Mouse (Mus musculus) megakaryocyte-erythroid progenitor cell, adult 5-6 weeks (primary cell): ENCODE results near the gene Fbxl7. TPM values are rescaled to one million over a fixed set of nuclear protein-coding genes. Genes with fewer than 3 reads are reported as not detected.

Experiments used
- ATAC-seq: replicated peaks from 2 replicates; pipeline ENCODE4 v1.8.0; 2016; ENCODE audit warnings: mild to moderate bottlenecking, inconsistent platforms; ENCODE audit not compliant: severe bottlenecking, poor library complexity, low FRiP score, low TSS enrichment
- total RNA-seq, 2 experiments: library from RNA; stranded (forward) in 1 of 2; stranded (reverse) in 1 of 2; fragments of 200-1000, 215-1000 nt in 1 of 2; fragments of >200 nt in 1 of 2; fragmentation: Nextera tagmentation in 1 of 2; gene quantifications; 2 replicates each; pipeline ENCODE4 v1.2.3; 2014 to 2017

The Fbxl7 gene
- total RNA-seq, 2 experiments from 2014 or later, result not detected

- ATAC-seq, result no peak
Measured at GRCm38 (mm10) chr15:26712271-26712670, 183.1 kb downstream of the Fbxl7 start.

GRCm38 (mm10) chr15:26704966-26705365, 190.4 kb downstream of the Fbxl7 start:
- ATAC-seq, result no peak

DNA sequence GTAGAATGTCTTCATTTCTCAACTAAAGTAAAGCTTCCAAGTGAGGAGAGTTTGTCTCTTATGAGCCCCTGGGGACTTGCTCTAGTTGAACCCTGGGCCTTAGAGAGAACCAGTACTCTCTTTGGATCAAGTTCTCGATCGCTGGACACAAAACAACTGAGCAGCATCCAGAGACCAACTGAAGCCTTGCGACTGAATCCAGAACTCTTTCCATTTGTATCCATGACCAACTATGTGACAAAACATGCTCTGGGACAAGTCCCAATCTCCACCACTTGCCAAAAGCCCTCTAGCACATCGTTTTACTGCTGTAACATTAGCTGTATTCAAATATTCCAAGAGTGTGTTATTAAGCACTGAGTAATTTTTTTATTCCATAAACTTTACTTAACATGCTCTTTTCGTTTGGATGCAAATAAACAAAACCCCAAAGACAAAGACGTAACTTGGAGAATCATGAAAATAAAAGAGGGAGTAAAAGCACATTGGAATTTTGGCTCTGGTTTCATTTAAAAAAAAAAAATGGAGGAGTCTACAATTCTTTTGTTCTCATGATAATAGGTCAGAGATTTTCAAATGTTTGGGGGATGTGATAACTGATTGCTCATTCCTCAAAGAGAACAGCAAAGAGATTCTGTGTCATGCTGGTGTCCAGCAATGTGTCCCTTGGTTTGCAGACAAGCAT, 192.1 kb downstream of the Fbxl7 start:
- ATAC-seq, result no peak

DNA sequence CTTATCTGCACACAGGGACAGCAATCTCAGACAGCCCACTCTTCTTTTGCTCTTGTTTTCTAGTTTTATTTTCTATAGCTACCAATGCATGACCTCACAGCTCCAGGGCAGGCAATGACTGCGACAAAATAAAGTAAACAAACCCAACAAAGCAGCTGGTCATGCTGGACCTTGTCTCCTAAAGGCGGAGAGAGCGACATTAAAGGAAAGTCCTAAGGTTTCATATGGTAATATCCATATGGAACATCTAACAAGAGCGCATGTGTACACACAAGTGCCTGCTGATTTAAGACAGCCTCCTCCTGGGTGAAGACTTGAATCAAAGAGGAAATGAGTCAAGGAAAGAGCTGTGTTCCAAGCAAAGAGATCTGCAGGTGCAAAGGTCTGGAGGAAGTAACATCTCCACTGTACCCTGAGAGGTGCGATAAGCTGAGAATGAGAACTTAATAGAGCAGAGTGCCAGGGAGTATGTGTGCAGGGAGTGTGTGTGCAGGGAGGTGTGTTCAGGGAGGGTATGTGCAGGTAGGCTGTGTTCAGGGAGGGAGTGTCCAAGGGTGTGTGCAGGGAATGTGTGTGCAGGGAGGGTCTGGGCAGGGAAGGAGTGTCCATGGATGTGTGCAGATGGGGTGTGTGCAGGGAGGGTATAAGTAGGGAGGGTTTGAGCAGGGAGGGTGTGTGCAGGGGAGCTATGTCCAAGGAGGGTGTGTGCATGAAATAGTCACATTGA, 193.3 kb downstream of the Fbxl7 start:
- ATAC-seq, result no peak

- no peak for ATAC-seq
Measured at GRCm38 (mm10) chr15:26693075-26693474, 202.3 kb downstream of the Fbxl7 start.

GRCm38 (mm10) chr15:26688472-26689104, 206.8 kb downstream of the Fbxl7 start:
- ATAC-seq, result no peak

GRCm38 (mm10) chr15:26687729-26688128, 207.7 kb downstream of the Fbxl7 start:
- ATAC-seq, result no peak

DNA sequence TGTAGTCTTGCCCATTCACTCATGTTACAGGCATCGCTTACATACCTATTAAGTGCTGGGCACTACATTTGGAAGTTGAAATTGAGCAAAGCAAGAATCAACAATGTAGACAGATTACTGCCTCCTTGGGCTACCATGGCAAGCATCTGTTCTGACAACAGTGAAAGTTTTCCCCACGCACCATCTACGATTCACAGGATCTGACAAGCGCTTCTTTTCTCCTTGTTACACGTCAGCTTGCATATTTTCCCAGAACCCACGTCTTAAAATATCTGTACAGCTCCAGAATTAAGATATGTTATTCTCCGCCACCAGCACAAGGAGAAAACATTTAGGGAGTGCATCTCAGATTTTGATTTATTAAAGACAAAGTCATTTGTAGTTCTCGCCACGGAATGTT, 213.1 kb downstream of the Fbxl7 start:
- ATAC-seq, result no peak

GRCm38 (mm10) chr15:26673239-26673859, 222.0 kb downstream of the Fbxl7 start:
- no peak for ATAC-seq

DNA sequence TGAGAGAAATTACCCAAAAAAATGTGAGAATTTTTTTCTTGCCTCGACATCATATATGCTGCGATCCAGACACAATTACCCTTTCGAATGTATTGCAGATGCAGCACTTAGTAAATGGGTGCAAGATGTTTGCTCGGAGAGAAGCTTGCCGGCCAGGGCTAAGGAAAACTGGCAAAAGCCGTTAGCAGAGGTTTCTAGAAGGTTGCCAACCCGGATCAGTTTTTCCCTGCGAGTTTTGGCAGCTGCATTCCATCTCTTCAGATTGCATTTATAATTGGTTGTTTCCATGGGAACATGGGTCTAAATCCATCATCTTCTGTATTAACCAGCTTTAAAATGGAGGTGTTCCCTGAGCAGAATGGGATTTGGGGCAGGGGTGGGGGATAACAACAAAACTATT, 240.4 kb downstream of the Fbxl7 start:
- no peak for ATAC-seq

DNA sequence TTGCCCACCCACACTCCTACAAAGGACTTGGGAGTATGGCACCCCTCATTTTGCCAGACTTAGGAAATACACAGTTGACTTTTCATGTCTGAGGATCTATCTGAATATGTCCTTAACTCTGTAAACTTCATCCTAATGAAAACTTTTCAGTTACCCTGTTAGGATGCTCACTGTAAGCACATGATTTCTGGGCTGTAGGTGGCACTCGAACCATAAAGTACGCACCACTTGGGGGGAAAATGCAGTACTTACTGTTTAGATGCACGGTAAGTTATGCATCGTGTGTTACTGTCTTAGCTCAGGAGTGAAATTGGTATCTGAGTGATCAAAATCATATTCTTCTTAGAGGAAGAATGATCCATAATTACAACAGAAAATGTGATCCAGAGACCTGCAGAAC, 252.8 kb downstream of the Fbxl7 start:
- no peak for ATAC-seq

DNA sequence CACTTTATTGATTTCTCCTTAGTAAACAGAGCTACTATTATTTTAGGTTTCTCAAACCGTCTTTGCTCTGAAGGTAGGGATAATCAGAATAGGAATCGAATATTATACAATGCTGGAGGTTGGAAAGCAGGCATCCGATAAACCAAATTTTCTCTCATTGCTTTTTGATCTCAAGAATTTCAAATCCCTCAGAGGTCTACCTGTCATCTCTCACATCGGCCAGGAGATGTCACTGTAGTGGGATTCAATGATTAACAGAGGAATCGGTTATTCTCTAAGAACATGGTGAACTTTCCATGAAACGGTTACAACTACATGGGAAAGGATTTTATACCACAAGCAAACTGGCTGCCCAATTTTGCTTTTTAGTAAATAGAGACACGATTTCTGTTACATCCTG, 255.7 kb downstream of the Fbxl7 start:
- no peak for ATAC-seq

DNA sequence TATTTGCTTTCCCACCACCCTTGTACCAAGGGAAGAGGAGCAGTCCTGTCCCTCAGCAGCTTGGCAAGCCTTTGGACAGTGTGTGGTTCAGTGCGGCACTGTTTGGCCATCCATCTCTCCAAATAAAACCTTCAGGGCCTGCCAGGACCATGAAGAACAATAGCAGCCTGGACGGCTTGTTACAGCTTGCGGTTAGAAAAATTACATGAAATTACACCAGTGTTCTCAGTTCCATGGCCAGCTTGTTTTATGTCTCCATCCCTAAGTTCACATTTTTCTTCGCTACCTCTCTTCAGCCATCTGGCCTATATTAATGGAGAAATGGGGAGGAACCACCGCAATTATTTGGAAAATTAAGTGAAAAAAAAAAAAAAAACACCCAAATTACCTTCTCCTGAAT, 259.8 kb downstream of the Fbxl7 start:
- no peak for ATAC-seq

DNA sequence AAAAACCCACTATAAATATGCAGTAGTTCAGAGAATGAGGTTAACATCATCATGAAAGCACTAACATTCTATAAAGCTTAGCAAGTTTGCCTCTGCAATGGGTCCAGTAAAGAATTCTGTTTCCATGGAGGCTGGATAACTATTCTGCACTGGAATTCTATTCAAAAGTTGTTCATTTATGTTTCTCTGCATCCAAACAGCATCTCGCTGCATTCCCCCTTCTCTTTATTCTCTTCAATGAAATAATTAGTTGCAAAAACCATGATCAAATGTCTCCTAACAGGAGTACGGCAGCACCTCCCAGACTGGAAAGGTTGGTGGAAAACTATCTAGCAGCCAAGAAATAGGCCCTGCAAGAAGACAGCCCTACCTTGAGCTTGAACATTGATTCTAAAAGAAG, 267.2 kb downstream of the Fbxl7 start:
- ATAC-seq, result no peak

DNA sequence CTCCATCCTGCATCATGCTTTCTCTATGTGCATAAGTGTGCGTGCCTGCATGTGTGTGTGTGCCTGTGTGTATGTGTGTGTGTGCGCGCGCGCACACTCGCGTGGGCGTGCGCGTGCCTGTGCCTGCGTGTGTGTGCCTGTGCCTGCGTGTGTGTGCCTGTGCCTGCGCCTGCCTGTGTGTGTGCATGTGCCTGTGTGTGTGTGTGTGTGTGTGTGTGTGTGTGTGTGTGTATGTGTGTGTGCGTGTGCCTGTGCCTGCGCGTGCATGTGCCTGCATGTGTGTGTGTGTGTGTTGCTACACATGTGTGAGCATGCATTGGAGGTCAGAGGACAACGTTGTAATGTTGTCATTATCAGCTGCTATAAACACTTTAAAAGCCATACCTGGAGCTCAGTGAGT, 272.1 kb downstream of the Fbxl7 start:
- no peak for ATAC-seq

DNA sequence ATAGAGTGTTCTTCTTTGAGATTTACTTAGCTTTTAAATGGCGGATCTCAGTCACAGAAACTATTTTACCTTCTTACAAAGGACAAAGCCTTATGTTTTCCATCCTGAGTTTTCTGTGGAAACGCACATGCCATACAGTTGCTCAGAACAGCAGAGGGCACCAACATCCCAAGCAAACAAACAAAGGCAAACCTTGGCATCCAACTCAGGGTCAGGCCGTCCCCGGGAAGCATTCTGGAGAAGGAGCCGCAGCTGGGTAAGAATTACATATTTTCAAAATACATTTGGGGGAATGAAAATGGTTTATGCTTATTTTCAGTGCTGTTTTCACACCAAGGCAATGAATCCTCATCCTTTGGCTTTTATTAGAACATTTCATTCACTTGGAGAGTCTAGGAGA, 275.1 kb downstream of the Fbxl7 start:
- ATAC-seq, result no peak

DNA sequence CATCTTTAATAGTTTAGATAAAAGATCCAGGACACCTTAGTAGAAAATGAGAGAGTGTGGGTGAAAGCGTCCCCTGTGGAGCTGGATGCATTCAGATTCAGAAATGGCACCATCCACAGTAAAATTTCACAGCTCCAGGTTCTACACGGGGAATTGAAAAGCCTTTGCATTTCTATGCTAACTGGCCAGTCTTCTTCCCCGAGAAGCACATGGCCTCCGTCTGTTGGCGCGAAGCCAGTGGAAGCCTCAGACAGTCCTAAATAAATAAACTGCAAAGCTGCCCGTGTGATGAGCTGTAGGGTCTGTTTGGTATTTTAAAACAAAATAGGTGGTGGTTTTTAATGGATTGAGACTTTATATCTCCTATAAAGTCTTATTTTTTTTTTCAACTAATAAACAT, 276.2 kb downstream of the Fbxl7 start:
- ATAC-seq, result no peak

GRCm38 (mm10) chr15:26596239-26596638, 299.1 kb downstream of the Fbxl7 start:
- ATAC-seq, result no peak

DNA sequence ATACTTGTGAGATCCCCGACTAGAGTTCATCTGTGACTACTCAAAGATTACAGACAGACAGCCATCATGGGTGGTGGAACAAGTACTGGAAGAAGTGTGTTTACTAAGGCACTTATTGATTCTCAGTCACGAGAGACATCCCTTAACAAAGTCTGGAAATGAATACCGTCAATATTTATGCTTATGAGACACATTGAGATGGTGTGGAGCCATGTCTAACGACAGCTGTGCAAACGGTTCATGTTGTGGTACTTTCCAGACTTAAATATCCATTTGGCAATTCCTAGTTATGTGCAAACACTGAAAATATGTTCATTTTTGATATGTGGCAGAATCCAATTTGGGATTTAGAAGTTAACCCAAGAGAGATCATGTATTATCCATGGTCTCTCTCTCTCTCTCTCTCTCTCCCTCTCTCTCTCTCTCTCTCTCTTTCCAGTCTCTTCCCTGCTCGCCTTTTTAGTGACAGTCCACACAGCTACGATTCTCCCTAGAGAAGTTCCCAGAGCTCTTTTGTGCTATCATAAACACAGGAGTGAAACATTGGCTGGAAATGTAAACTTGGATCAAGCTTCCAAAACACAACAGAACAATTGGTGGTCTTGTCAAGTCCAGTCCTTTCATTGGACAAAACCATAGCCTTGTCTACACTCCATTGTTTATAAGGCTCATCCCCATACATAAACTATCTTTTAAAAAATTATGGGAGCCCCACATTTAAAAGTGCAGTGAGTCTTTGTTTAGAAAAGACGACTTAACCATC, 315.3 kb downstream of the Fbxl7 start:
- ATAC-seq, result no peak

GRCm38 (mm10) chr15:26578500-26578899, 316.9 kb downstream of the Fbxl7 start:
- ATAC-seq, result no peak
